12 mouse cellular contexts compared by ENCODE assay signal in the genomic region with DNA sequence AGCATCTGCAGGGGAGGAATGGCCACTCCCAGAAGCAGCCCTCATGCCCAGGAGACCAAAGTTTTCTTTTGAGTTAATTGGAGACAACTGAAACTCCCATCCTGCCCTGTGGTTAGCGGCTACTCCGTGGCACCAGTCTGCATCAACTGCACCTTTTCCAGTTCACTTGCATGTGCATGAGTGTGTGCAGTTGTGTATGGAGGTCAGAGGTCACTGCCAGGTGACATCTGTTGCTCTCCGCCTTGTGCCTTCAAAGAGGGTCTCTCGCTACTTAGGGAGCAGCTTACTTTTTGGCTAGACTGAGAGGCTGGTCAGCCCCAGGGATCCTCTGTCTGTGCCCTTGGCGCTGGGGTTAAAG.
A peak's percentile ranks its signal among the peaks of the same experiment; 100 is the strongest.
DNase-seq lines count a peak whose midpoint lies in the region; ATAC-seq lines count a peak whose summit lies in the region.
"Had no signal": no experiment of that assay in that cellular context is flagged by ENCODE, and none has a peak within 500 bp of the region (broad histone marks: within the 10 kb centered on the region; RNA-seq: fewer than 3 reads in every experiment).

No protein-coding gene starts in this region.

- ATAC-seq in kidney, embryonic 14.5 days (ENCODE audit: low FRiP score, low TSS enrichment) = peak; percentile 33; the same call in 1 of the 2 replicates
- ATAC-seq in embryonic facial prominence, embryonic 13.5 days (ENCODE audit: insufficient number of reproducible peaks, insufficient read depth, low FRiP score, low TSS enrichment, low read depth) = no peak
- ATAC-seq in hindbrain, embryonic 14.5 days (ENCODE audit: low FRiP score) = no peak
- ATAC-seq in midbrain, embryonic 16.5 days = peak; percentile 37; the same call in 1 of the 2 replicates
- ATAC-seq in liver, embryonic 12.5 days = no peak
- ATAC-seq: Patski had no signal

- WGBS in kidney, embryonic 14.5 days = 10% methylated on average over 5 of the region's 5 CpGs
- WGBS in embryonic facial prominence, embryonic 13.5 days = 17% methylated on average over 5 of the region's 5 CpGs
- WGBS in hindbrain, embryonic 14.5 days = 14% methylated on average over 5 of the region's 5 CpGs
- WGBS in midbrain, embryonic 16.5 days = 9% methylated on average over 5 of the region's 5 CpGs
- 48% methylated on average over 5 of the region's 5 CpGs for WGBS in liver, embryonic 12.5 days (ENCODE audit: insufficient replicate concordance)

- DNase-seq in kidney, adult 11 months = no peak
- DNase-seq in hindbrain, embryonic 14.5 days (ENCODE audit: low spot score) = no peak
- no peak for DNase-seq in gastrocnemius, postnatal 4 days (ENCODE audit: low spot score in 2 of 2)
- no peak for DNase-seq in urinary bladder, postnatal 4 days (ENCODE audit: low spot score in 2 of 2)
- DNase-seq: cerebellum, postnatal 36 days; right cerebral cortex, postnatal 14 days had no signal

- no peaks in the 10 kb centered on the region for H3K27me3 ChIP-seq in kidney, embryonic 14.5 days (ENCODE audit: control insufficient read depth, insufficient read depth, low read length)
- H3K27me3 ChIP-seq in embryonic facial prominence, embryonic 13.5 days = no peaks in the 10 kb centered on the region
- no peaks in the 10 kb centered on the region for H3K27me3 ChIP-seq in hindbrain, embryonic 14.5 days (ENCODE audit: control insufficient read depth, insufficient read depth, low read length)
- no peaks in the 10 kb centered on the region for H3K27me3 ChIP-seq in midbrain, embryonic 16.5 days (ENCODE audit: control insufficient read depth, insufficient read depth, low read depth, low read length)
- H3K27me3 ChIP-seq in liver, embryonic 12.5 days (replicated peaks) = no peaks in the 10 kb centered on the region
- H3K27me3 ChIP-seq: Patski had no signal

- no peaks in the 10 kb centered on the region for H3K36me3 ChIP-seq in kidney, embryonic 14.5 days (ENCODE audit: control insufficient read depth, insufficient read depth, low read length)
- no peaks in the 10 kb centered on the region; the same call in 1 of the 2 replicates for H3K36me3 ChIP-seq in embryonic facial prominence, embryonic 13.5 days
- H3K36me3 ChIP-seq in hindbrain, embryonic 14.5 days (replicated peaks; ENCODE audit: control insufficient read depth, insufficient read depth) = no peaks in the 10 kb centered on the region
- no peaks in the 10 kb centered on the region for H3K36me3 ChIP-seq in midbrain, embryonic 16.5 days (ENCODE audit: control insufficient read depth, insufficient read depth, low read length)
- H3K36me3 ChIP-seq in liver, embryonic 12.5 days = no peaks in the 10 kb centered on the region

- H3K4me3 ChIP-seq in kidney, embryonic 14.5 days (ENCODE audit: low read length) = no peak overlapping the region
- H3K4me3 ChIP-seq in embryonic facial prominence, embryonic 13.5 days = no peak overlapping the region
- no peak overlapping the region for H3K4me3 ChIP-seq in hindbrain, embryonic 14.5 days (replicated peaks; ENCODE audit: low read length)
- no peak overlapping the region for H3K4me3 ChIP-seq in midbrain, embryonic 16.5 days (ENCODE audit: low read depth, low read length)
- H3K4me3 ChIP-seq in liver, embryonic 12.5 days = no peak overlapping the region

- no peak overlapping the region for H3K9ac ChIP-seq in kidney, embryonic 14.5 days (ENCODE audit: low read depth, low read length)
- H3K9ac ChIP-seq in embryonic facial prominence, embryonic 13.5 days = no peak overlapping the region
- no peak overlapping the region for H3K9ac ChIP-seq in hindbrain, embryonic 14.5 days
- H3K9ac ChIP-seq in midbrain, embryonic 16.5 days (ENCODE audit: low read depth, low read length) = no peak overlapping the region
- no peak overlapping the region for H3K9ac ChIP-seq in liver, embryonic 12.5 days

- no peak overlapping the region for H3K4me2 ChIP-seq in kidney, embryonic 14.5 days (replicated peaks; ENCODE audit: low read depth, low read length)
- H3K4me2 ChIP-seq in embryonic facial prominence, embryonic 13.5 days = peak overlapping the region; percentile 46
- H3K4me2 ChIP-seq in hindbrain, embryonic 14.5 days (replicated peaks) = peak overlapping the region; percentile 27
- H3K4me2 ChIP-seq in midbrain, embryonic 16.5 days (ENCODE audit: low read length) = peak overlapping the region; percentile 38
- no peak overlapping the region for H3K4me2 ChIP-seq in liver, embryonic 12.5 days

- H3K9me3 ChIP-seq in kidney, embryonic 14.5 days (ENCODE audit: control insufficient read depth, low read length) = no peaks in the 10 kb centered on the region
- no peaks in the 10 kb centered on the region for H3K9me3 ChIP-seq in embryonic facial prominence, embryonic 13.5 days
- no peaks in the 10 kb centered on the region for H3K9me3 ChIP-seq in hindbrain, embryonic 14.5 days (ENCODE audit: control insufficient read depth, low read length)
- no peaks in the 10 kb centered on the region for H3K9me3 ChIP-seq in midbrain, embryonic 16.5 days (replicated peaks; ENCODE audit: control insufficient read depth, low read length, poor library complexity, severe bottlenecking)
- H3K9me3 ChIP-seq in liver, embryonic 12.5 days (replicated peaks) = no peaks in the 10 kb centered on the region

- H3K4me1 ChIP-seq in kidney, embryonic 14.5 days (ENCODE audit: control insufficient read depth, insufficient read depth, low read length) = 0 out of 2 replicates have a peak, but pooled peaks cover 3% of the 10 kb centered on the region
- peaks cover 47% of the 10 kb centered on the region for H3K4me1 ChIP-seq in embryonic facial prominence, embryonic 13.5 days
- peaks cover 27% of the 10 kb centered on the region; the same call in 1 of the 2 replicates for H3K4me1 ChIP-seq in hindbrain, embryonic 14.5 days (replicated peaks; ENCODE audit: control insufficient read depth, insufficient read depth, low read length)
- H3K4me1 ChIP-seq in midbrain, embryonic 16.5 days (ENCODE audit: control insufficient read depth, insufficient read depth, low read length) = peaks cover 28% of the 10 kb centered on the region
- no peaks in the 10 kb centered on the region for H3K4me1 ChIP-seq in liver, embryonic 12.5 days

- no peak overlapping the region for H3K27ac ChIP-seq in kidney, embryonic 14.5 days (ENCODE audit: low read depth, low read length)
- H3K27ac ChIP-seq in embryonic facial prominence, embryonic 13.5 days = peak overlapping the region; percentile 69
- H3K27ac ChIP-seq in hindbrain, embryonic 14.5 days = no peak overlapping the region
- 0 out of 2 replicates have a peak overlapping the region, but pooled peaks have one; percentile 8 for H3K27ac ChIP-seq in midbrain, embryonic 16.5 days (ENCODE audit: low read length)
- H3K27ac ChIP-seq in liver, embryonic 12.5 days = no peak overlapping the region
- H3K27ac ChIP-seq: kidney, postnatal 0 days had no signal

Comparison
In these comparisons a context has a peak if more than half of its experiments do, and no peak if none do; other contexts are left out.
1. ATAC-seq: peak in kidney, embryonic 14.5 days (single experiment) and midbrain, embryonic 16.5 days (single experiment); none in embryonic facial prominence, embryonic 13.5 days (single experiment), hindbrain, embryonic 14.5 days (single experiment) and liver, embryonic 12.5 days (single experiment).
2. H3K27ac ChIP-seq: peak in embryonic facial prominence, embryonic 13.5 days (single experiment) and midbrain, embryonic 16.5 days (single experiment); none in kidney, embryonic 14.5 days (single experiment), hindbrain, embryonic 14.5 days (single experiment) and liver, embryonic 12.5 days (single experiment).
3. H3K4me2 ChIP-seq: peak in embryonic facial prominence, embryonic 13.5 days (single experiment), hindbrain, embryonic 14.5 days (single experiment) and midbrain, embryonic 16.5 days (single experiment); none in kidney, embryonic 14.5 days (single experiment) and liver, embryonic 12.5 days (single experiment).